22 mouse cellular contexts compared by ENCODE assay signal in genomic region chr13:41638083-41638482, GRCm38 (mm10). TPM values are rescaled to one million over a fixed set of nuclear protein-coding genes. Genes with fewer than 3 reads are reported as not detected.
DNase-seq lines count a peak whose midpoint lies in the region; ATAC-seq and TF ChIP-seq lines count a peak whose summit lies in the region.
"Had no signal": no experiment of that assay in that cellular context is flagged by ENCODE, and none has a peak within 500 bp of the region (broad histone marks: within the 10 kb centered on the region; RNA-seq: fewer than 3 reads in every experiment).

No protein-coding gene starts in this region.

- H3K9me3 ChIP-seq in heart, embryonic 11.5 days (replicated peaks; ENCODE audit: control insufficient read depth, low read length), result no peaks in the 10 kb centered on the region
- H3K9me3 ChIP-seq in CH12.LX (replicated peaks; ENCODE audit: low read length), result no peaks in the 10 kb centered on the region
- H3K9me3 ChIP-seq: embryonic facial prominence, embryonic 10.5 days; embryonic facial prominence, embryonic 12.5 days; forebrain, embryonic 13.5 days; forebrain, embryonic 15.5 days had no signal

- no peak overlapping the region for H3K4me3 ChIP-seq in heart, embryonic 11.5 days (ENCODE audit: low read depth, low read length)
- H3K4me3 ChIP-seq in CH12.LX (replicated peaks in 1 of 3; ENCODE audit: low read depth in 2 of 3, low read length in 2 of 3, poor library complexity in 1 of 3), result no peak overlapping the region
- H3K4me3 ChIP-seq: embryonic facial prominence, embryonic 10.5 days; embryonic facial prominence, embryonic 12.5 days; forebrain, embryonic 13.5 days; forebrain, embryonic 15.5 days had no signal

- ATAC-seq in heart, embryonic 11.5 days (replicated peaks; ENCODE audit: insufficient number of reproducible peaks, low FRiP score, low TSS enrichment), result no peak
- ATAC-seq in inflammation-experienced regulatory T-cells, adult 6 months, result peak; percentile 63
- ATAC-seq in megakaryocyte progenitor cell, adult 5-6 weeks (replicated peaks; ENCODE audit: poor library complexity), result no peak
- ATAC-seq: forebrain, embryonic 13.5 days; forebrain, embryonic 15.5 days; forebrain, postnatal 0 days had no signal

- H3K27ac ChIP-seq in heart, embryonic 11.5 days (ENCODE audit: low read depth, low read length), result no peak overlapping the region
- no peak overlapping the region for H3K27ac ChIP-seq in CH12.LX (ENCODE audit: insufficient read depth, low read depth)
- H3K27ac ChIP-seq: embryonic facial prominence, embryonic 10.5 days; embryonic facial prominence, embryonic 12.5 days; forebrain, embryonic 13.5 days; forebrain, embryonic 15.5 days had no signal

- peak; percentile 90 for TF ChIP-seq EP300 in CH12.LX (IDR thresholded peaks at IDR 0.05; ENCODE audit: low read length)

- no peaks in the 10 kb centered on the region for H3K27me3 ChIP-seq in heart, embryonic 11.5 days (ENCODE audit: control insufficient read depth, insufficient read depth, low read length)
- H3K27me3 ChIP-seq in CH12.LX (replicated peaks), result no peaks in the 10 kb centered on the region
- H3K27me3 ChIP-seq: embryonic facial prominence, embryonic 12.5 days; forebrain, embryonic 13.5 days; forebrain, embryonic 15.5 days had no signal

- in situ Hi-C loops in CH12.LX (cut with MboI; ENCODE audit: low pct_ligation_motif_present, low pct_unique_long_range_greater_than_20kb, low sequenced_read_pairs), result loop anchor here (5.0 kb wide), 2 partner anchors 66 to 356 kb away; no protein-coding TSS in a partner anchor

- DNase-seq in heart, adult 11 months, result peak; percentile 59
- peak; percentile 23 for DNase-seq in CD4-positive, CD25-positive, alpha-beta regulatory T cell, adult 2 months (ENCODE audit: low read depth, low spot score)
- peak; percentile 85 for DNase-seq in CH12.LX (ENCODE audit: extremely low read depth)
- no peak for DNase-seq in spleen, postnatal 10 days (ENCODE audit: low spot score in 2 of 2)
- no peak for DNase-seq in lung, postnatal 4 days
- DNase-seq: adrenal gland, adult 2 months; adrenal gland, postnatal 10 days; adrenal gland, postnatal 25 days; cerebellum, adult 11 months; cerebellum, adult 18-20 months; cerebellum, adult 8-10 months; cerebellum, adult 9-11 months; cerebellum, postnatal 14 days; cerebellum, postnatal 36 days; forebrain, postnatal 0 days had no signal

- no peak overlapping the region for H3K4me2 ChIP-seq in heart, embryonic 11.5 days
- H3K4me2 ChIP-seq in CH12.LX (ENCODE audit: insufficient read depth, low read depth, poor library complexity, severe bottlenecking), result no peak overlapping the region
- H3K4me2 ChIP-seq: embryonic facial prominence, embryonic 12.5 days; forebrain, embryonic 13.5 days; forebrain, embryonic 15.5 days had no signal

- dilution Hi-C loops in CH12.LX (cut with MboI; ENCODE audit: extremely low pct_ligation_motif_present, extremely low pct_unique_long_range_greater_than_20kb, low sequenced_read_pairs), result no loop called here

- H3K36me3 ChIP-seq in heart, embryonic 11.5 days (ENCODE audit: control insufficient read depth, insufficient read depth, low read length), result no peaks in the 10 kb centered on the region
- H3K36me3 ChIP-seq in CH12.LX (replicated peaks in 1 of 2; ENCODE audit: control insufficient read depth in 1 of 2, insufficient read depth in 1 of 2, low read length in 1 of 2), result peaks cover 4 to 19% of the 10 kb centered on the region in 2 experiments
- H3K36me3 ChIP-seq: embryonic facial prominence, embryonic 10.5 days; embryonic facial prominence, embryonic 12.5 days; forebrain, embryonic 15.5 days had no signal

- H3K79me2 ChIP-seq in CH12.LX (replicated peaks; ENCODE audit: control insufficient read depth, extremely low read depth, insufficient read depth, poor library complexity, severe bottlenecking), result 0 out of 2 replicates have a peak, but pooled peaks cover 2% of the 10 kb centered on the region

- 86% methylated on average over 4 of the region's 4 CpGs for WGBS in heart, embryonic 11.5 days (ENCODE audit: insufficient replicate concordance)

- no peak for TF ChIP-seq CTCF in CH12.LX (conservative IDR thresholded peaks at IDR 0.05 in 1 of 2, IDR thresholded peaks at IDR 0.05 in 1 of 2; ENCODE audit: low read depth in 2 of 2, low read length in 2 of 2)

- no peak for TF ChIP-seq POLR2A in CH12.LX (IDR thresholded peaks at IDR 0.05; ENCODE audit: low read depth, low read length)

- H3K9ac ChIP-seq in heart, embryonic 11.5 days (ENCODE audit: low read depth, low read length), result no peak overlapping the region
- no peak overlapping the region for H3K9ac ChIP-seq in CH12.LX (ENCODE audit: insufficient read depth, low read depth)
- H3K9ac ChIP-seq: embryonic facial prominence, embryonic 12.5 days; forebrain, embryonic 13.5 days; forebrain, embryonic 15.5 days; forebrain, postnatal 0 days had no signal

- TF ChIP-seq RAD21 in CH12.LX (IDR thresholded peaks at IDR 0.05; ENCODE audit: low read depth, low read length), result no peak

- H3K4me1 ChIP-seq in heart, embryonic 11.5 days (ENCODE audit: control insufficient read depth, insufficient read depth, low read length), result 0 out of 2 replicates have a peak, but pooled peaks cover 3% of the 10 kb centered on the region
- peaks cover 11 to 45% of the 10 kb centered on the region in 2 experiments for H3K4me1 ChIP-seq in CH12.LX (ENCODE audit: control insufficient read depth in 1 of 2, insufficient read depth in 2 of 2)
- H3K4me1 ChIP-seq: embryonic facial prominence, embryonic 12.5 days; forebrain, embryonic 13.5 days; forebrain, embryonic 15.5 days had no signal

TF ChIP-seq in CH12.LX, 34 proteins besides CTCF, POLR2A, EP300 and RAD21:
- TF ChIP-seq JUN (IDR thresholded peaks at IDR 0.05; ENCODE audit: insufficient read depth, low read depth, low read length) (peak; percentile 53), JUND (conservative IDR thresholded peaks at IDR 0.05; ENCODE audit: low read depth, low read length) (peak; percentile 87), RCOR1 (conservative IDR thresholded peaks at IDR 0.05; ENCODE audit: low read depth, low read length) (no peak), SMC3 (IDR thresholded peaks at IDR 0.05; ENCODE audit: low read depth, low read length) (no peak), GABPA (IDR thresholded peaks at IDR 0.05; ENCODE audit: insufficient replicate concordance, low read depth, low read length) (no peak), TCF12 (IDR thresholded peaks at IDR 0.05; ENCODE audit: low read depth, low read length) (no peak), SIN3A (IDR thresholded peaks at IDR 0.05; ENCODE audit: low read length) (no peak), CHD1 (IDR thresholded peaks at IDR 0.05; ENCODE audit: low read depth, low read length) (no peak), TBP (conservative IDR thresholded peaks at IDR 0.05; ENCODE audit: low read depth, low read length) (no peak), IRF4 (IDR thresholded peaks at IDR 0.05; ENCODE audit: low read depth, low read length) (peak; percentile 94), UBTF (IDR thresholded peaks at IDR 0.05; ENCODE audit: low read depth, low read length) (no peak), ETS1 (conservative IDR thresholded peaks at IDR 0.05; ENCODE audit: low read depth, low read length) (peak; percentile 60), KAT2A (IDR thresholded peaks at IDR 0.05; ENCODE audit: insufficient replicate concordance, low read length) (no peak), USF1 (IDR thresholded peaks at IDR 0.05; ENCODE audit: low read depth, low read length) (no peak), ZKSCAN1 (IDR thresholded peaks at IDR 0.05; ENCODE audit: borderline replicate concordance, low read depth, low read length) (no peak), PAX5 (IDR thresholded peaks at IDR 0.05; ENCODE audit: low read length) (no peak), POLR2AphosphoS2 (IDR thresholded peaks at IDR 0.05; ENCODE audit: low read depth, low read length) (no peak), MEF2A (IDR thresholded peaks at IDR 0.05; ENCODE audit: borderline replicate concordance, low read depth, low read length) (no peak), BHLHE40 (IDR thresholded peaks at IDR 0.05; ENCODE audit: low read depth, low read length) (0 out of 2 replicates have a peak, but pooled peaks have one; percentile 10)

RNA-seq across cellular contexts. Expression of gene Tmem170b, which starts 32.4 kb away (rescaled TPM):
- 17.6 and 20.3 TPM in 2 replicates for polyA plus RNA-seq in heart, embryonic 11.5 days (2014; fragmentation: Nextera tagmentation; extraction: Ambion mirVana)
- total RNA-seq in CH12.LX (2012; rRNA removed) (5.0 and 5.4 TPM in 2 replicates), CH12.LX (2014; rRNA removed) (4.9 and 5.5 TPM in 2 replicates)
- polyA plus RNA-seq in CH12.LX (2012; ENCODE audit: insufficient read length, low read depth), result 5.2 and 5.9 TPM in 2 replicates
- polyA plus RNA-seq in inflammation-experienced regulatory T-cells, adult 6 months (2017; shearing (Covaris generic)), result 10 to 100 TPM in 2 of 3 experiments, 1 to 10 TPM in 1; 8.4 to 13.6 (median 11.5) TPM
- total RNA-seq in megakaryocyte progenitor cell, adult 5-6 weeks (2015), result 27.3 and 31.5 TPM in 2 replicates
- 18.9 and 22.4 TPM in 2 replicates for total RNA-seq in megakaryocyte progenitor cell, adult 5-6 weeks (2017)

Comparison
In these comparisons a context has a peak if more than half of its experiments do, and no peak if none do; other contexts are left out.
1. DNase-seq: peak in heart, adult 11 months (single experiment), CD4-positive, CD25-positive, alpha-beta regulatory T cell, adult 2 months (single experiment) and CH12.LX (single experiment); none in spleen, postnatal 10 days (0 of 2) and lung, postnatal 4 days (0 of 2).